Comparison of ENCODE assay signal across 14 mouse cellular contexts in the genomic region with DNA sequence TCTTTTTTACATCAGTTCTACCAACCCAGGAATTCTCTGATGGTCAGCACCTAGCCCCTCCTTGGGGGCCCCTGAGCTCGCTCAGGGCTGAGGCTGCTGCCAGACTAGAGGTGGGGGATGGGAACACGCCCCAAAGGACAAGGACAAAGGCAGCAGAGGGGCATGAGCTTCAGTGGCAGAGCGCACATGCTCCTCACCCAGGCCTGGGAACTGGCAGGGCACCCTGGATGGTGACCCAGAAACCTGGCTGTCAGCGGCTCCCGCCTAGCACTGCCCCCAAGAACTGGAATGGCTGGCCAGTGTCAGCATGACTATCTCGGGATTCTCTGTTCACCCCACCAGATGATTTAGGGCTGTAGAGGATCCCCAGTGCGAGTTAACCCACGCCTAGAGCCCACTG. TPM values are rescaled to one million over a fixed set of nuclear protein-coding genes. Genes with fewer than 3 reads are reported as not detected.
DNase-seq lines count a peak whose midpoint lies in the region; ATAC-seq and TF ChIP-seq lines count a peak whose summit lies in the region.
"Had no signal": no experiment of that assay in that cellular context is flagged by ENCODE, and none has a peak within 500 bp of the region (broad histone marks: within the 10 kb centered on the region; RNA-seq: fewer than 3 reads in every experiment).

No protein-coding gene starts in this region.

- WGBS in heart, embryonic 10.5 days = 54% methylated on average over 8 of the region's 8 CpGs
- WGBS in stomach, embryonic 14.5 days = 55% methylated on average over 8 of the region's 8 CpGs
- 71% methylated on average over 8 of the region's 8 CpGs for WGBS in stomach, postnatal 0 days
- 40% methylated on average over 8 of the region's 8 CpGs for WGBS in hindbrain, embryonic 12.5 days

- H3K9me3 ChIP-seq in heart, embryonic 10.5 days = no peaks in the 10 kb centered on the region
- no peaks in the 10 kb centered on the region for H3K9me3 ChIP-seq in stomach, embryonic 14.5 days (ENCODE audit: control insufficient read depth, low read depth, low read length)
- H3K9me3 ChIP-seq in stomach, postnatal 0 days (ENCODE audit: control insufficient read depth, low read length) = no peaks in the 10 kb centered on the region
- no peaks in the 10 kb centered on the region for H3K9me3 ChIP-seq in hindbrain, embryonic 12.5 days (replicated peaks)
- H3K9me3 ChIP-seq: embryonic facial prominence, embryonic 15.5 days had no signal

- no peak for ATAC-seq in stomach, embryonic 14.5 days (ENCODE audit: insufficient number of reproducible peaks, insufficient read depth, low FRiP score, low read depth)
- ATAC-seq in stomach, postnatal 0 days (ENCODE audit: low FRiP score, low TSS enrichment) = no peak
- ATAC-seq in hindbrain, embryonic 12.5 days (ENCODE audit: low FRiP score) = peak; percentile 39; the same call in 1 of the 2 replicates
- ATAC-seq: activated CD4-positive, CD25-positive, alpha-beta regulatory T cell, adult 4 months; inflammation-experienced regulatory T-cells, adult 6 months had no signal

- peak overlapping the region; percentile 84 for H3K27ac ChIP-seq in heart, embryonic 10.5 days
- no peak overlapping the region for H3K27ac ChIP-seq in stomach, embryonic 14.5 days (ENCODE audit: low read length)
- H3K27ac ChIP-seq in stomach, postnatal 0 days (replicated peaks) = no peak overlapping the region
- H3K27ac ChIP-seq in hindbrain, embryonic 12.5 days = no peak overlapping the region
- H3K27ac ChIP-seq: embryonic facial prominence, embryonic 15.5 days had no signal

- 0 out of 2 replicates have a peak overlapping the region, but pooled peaks have one; percentile 3 for H3K4me3 ChIP-seq in heart, embryonic 10.5 days
- no peak overlapping the region for H3K4me3 ChIP-seq in stomach, embryonic 14.5 days (ENCODE audit: low read depth, low read length)
- H3K4me3 ChIP-seq in stomach, postnatal 0 days (ENCODE audit: low read depth, low read length) = no peak overlapping the region
- H3K4me3 ChIP-seq in hindbrain, embryonic 12.5 days = no peak overlapping the region
- H3K4me3 ChIP-seq: embryonic facial prominence, embryonic 15.5 days had no signal

- TF ChIP-seq CTCF in stomach, postnatal 0 days (IDR thresholded peaks at IDR 0.05; ENCODE audit: low read depth) = no peak

- intact Hi-C loops in heart, postnatal 25 days (cut with DNase I) = no loop called here

- H3K36me3 ChIP-seq in heart, embryonic 10.5 days = no peaks in the 10 kb centered on the region
- no peaks in the 10 kb centered on the region for H3K36me3 ChIP-seq in stomach, embryonic 14.5 days (ENCODE audit: control insufficient read depth, insufficient read depth, low read length)
- no peaks in the 10 kb centered on the region for H3K36me3 ChIP-seq in stomach, postnatal 0 days (ENCODE audit: control insufficient read depth, insufficient read depth, low read length)
- H3K36me3 ChIP-seq in hindbrain, embryonic 12.5 days = no peaks in the 10 kb centered on the region
- H3K36me3 ChIP-seq: embryonic facial prominence, embryonic 15.5 days had no signal

- H3K27me3 ChIP-seq in heart, embryonic 10.5 days (ENCODE audit: insufficient read depth, poor library complexity, severe bottlenecking) = peaks cover 13% of the 10 kb centered on the region; the same call in 1 of the 2 replicates
- no peaks in the 10 kb centered on the region for H3K27me3 ChIP-seq in stomach, embryonic 14.5 days (ENCODE audit: control insufficient read depth, insufficient read depth, low read length)
- no peaks in the 10 kb centered on the region for H3K27me3 ChIP-seq in stomach, postnatal 0 days (ENCODE audit: control insufficient read depth, insufficient read depth, low read length)
- peaks cover 3% of the 10 kb centered on the region; the same call in 1 of the 2 replicates for H3K27me3 ChIP-seq in hindbrain, embryonic 12.5 days
- H3K27me3 ChIP-seq: embryonic facial prominence, embryonic 15.5 days had no signal

- no peak for DNase-seq in heart, embryonic 10.5 days (ENCODE audit: low spot score)
- no peak for DNase-seq in heart, postnatal 25 days (ENCODE audit: low spot score)
- no peak for DNase-seq in stomach, postnatal 0 days (ENCODE audit: low spot score)
- no peak for DNase-seq in spleen, adult 18-20 months
- no peak for DNase-seq in right cerebral cortex, postnatal 25 days
- DNase-seq: cerebellum, adult 18-20 months; liver; lung, postnatal 10 days; thymus, adult 18-20 months had no signal

- no peak for TF ChIP-seq EP300 in stomach, postnatal 0 days (optimal IDR thresholded peaks at IDR 0.05)

- 0 out of 2 replicates have a peak overlapping the region, but pooled peaks have one; percentile 10 for H3K9ac ChIP-seq in stomach, embryonic 14.5 days (replicated peaks; ENCODE audit: low read depth, low read length)
- H3K9ac ChIP-seq in stomach, postnatal 0 days (ENCODE audit: low read length) = no peak overlapping the region
- peak overlapping the region; percentile 15; the same call in 1 of the 2 replicates for H3K9ac ChIP-seq in hindbrain, embryonic 12.5 days
- H3K9ac ChIP-seq: embryonic facial prominence, embryonic 15.5 days had no signal

- peaks cover 43% of the 10 kb centered on the region for H3K4me1 ChIP-seq in heart, embryonic 10.5 days
- 0 out of 2 replicates have a peak, but pooled peaks cover 4% of the 10 kb centered on the region for H3K4me1 ChIP-seq in stomach, embryonic 14.5 days (ENCODE audit: control insufficient read depth, insufficient read depth, low read length)
- 0 out of 2 replicates have a peak, but pooled peaks cover 5% of the 10 kb centered on the region for H3K4me1 ChIP-seq in stomach, postnatal 0 days (replicated peaks; ENCODE audit: control insufficient read depth, insufficient read depth)
- H3K4me1 ChIP-seq in hindbrain, embryonic 12.5 days = peaks cover 16% of the 10 kb centered on the region
- H3K4me1 ChIP-seq: embryonic facial prominence, embryonic 15.5 days had no signal

- no peak overlapping the region for H3K4me2 ChIP-seq in stomach, embryonic 14.5 days (replicated peaks; ENCODE audit: low read depth, low read length)
- H3K4me2 ChIP-seq in stomach, postnatal 0 days (replicated peaks; ENCODE audit: low read depth) = no peak overlapping the region
- H3K4me2 ChIP-seq in hindbrain, embryonic 12.5 days (replicated peaks) = 0 out of 2 replicates have a peak overlapping the region, but pooled peaks have one; percentile 2
- H3K4me2 ChIP-seq: embryonic facial prominence, embryonic 15.5 days had no signal

RNA-seq across cellular contexts. Expression of a gene that starts 7.1 kb away (rescaled TPM):
- 438 and 609 TPM in 2 replicates for polyA plus RNA-seq in heart, embryonic 10.5 days (2016; fragmentation: Nextera tagmentation; extraction: Ambion mirVana)
- total RNA-seq in heart, postnatal 25 days (2021) = 10 to 100 TPM; 35.2 to 42.0 TPM
- 231 and 239 TPM in 2 replicates for polyA plus RNA-seq in stomach, embryonic 14.5 days (2014; fragmentation: Nextera tagmentation; extraction: Ambion mirVana)
- polyA plus RNA-seq in stomach, postnatal 0 days (2015; fragmentation: Nextera tagmentation; extraction: Ambion mirVana) = 71.1 and 78.4 TPM in 2 replicates
- 161 and 162 TPM in 2 replicates for polyA plus RNA-seq in hindbrain, embryonic 12.5 days (2016; fragmentation: Nextera tagmentation; extraction: Ambion mirVana)

RNA-seq across cellular contexts. Expression of a gene that starts 16.3 kb away (rescaled TPM):
- 19.7 and 21.0 TPM in 2 replicates for polyA plus RNA-seq in heart, embryonic 10.5 days (2016; fragmentation: Nextera tagmentation; extraction: Ambion mirVana)
- total RNA-seq in heart, postnatal 25 days (2021) = 1 to 10 TPM; 7.3 to 7.7 TPM
- 22.6 and 24.3 TPM in 2 replicates for polyA plus RNA-seq in stomach, embryonic 14.5 days (2014; fragmentation: Nextera tagmentation; extraction: Ambion mirVana)
- 37.1 and 37.7 TPM in 2 replicates for polyA plus RNA-seq in stomach, postnatal 0 days (2015; fragmentation: Nextera tagmentation; extraction: Ambion mirVana)
- polyA plus RNA-seq in hindbrain, embryonic 12.5 days (2016; fragmentation: Nextera tagmentation; extraction: Ambion mirVana) = 19.8 and 21.9 TPM in 2 replicates

RNA-seq across cellular contexts. Expression of a gene that starts 28.0 kb away (rescaled TPM):
- polyA plus RNA-seq in heart, embryonic 10.5 days (2016; fragmentation: Nextera tagmentation; extraction: Ambion mirVana) = 0.02 and 0.34 TPM in 2 replicates
- total RNA-seq in heart, postnatal 25 days (2021) = under 1 TPM; 0.11 to 0.44 TPM
- polyA plus RNA-seq in stomach, embryonic 14.5 days (2014; fragmentation: Nextera tagmentation; extraction: Ambion mirVana) = 0.17 and 0.27 TPM in 2 replicates
- polyA plus RNA-seq in stomach, postnatal 0 days (2015; fragmentation: Nextera tagmentation; extraction: Ambion mirVana) = 0.16 TPM in 2 replicates
- polyA plus RNA-seq in hindbrain, embryonic 12.5 days (2016; fragmentation: Nextera tagmentation; extraction: Ambion mirVana) = 3.7 and 4.2 TPM in 2 replicates
